Mouse (Mus musculus) adrenal gland, postnatal 10 days (tissue): ENCODE data around the gene Zfp462. TPM values are rescaled to one million over a fixed set of nuclear protein-coding genes. Genes with fewer than 3 reads are reported as not detected.
A peak's percentile ranks its signal among the peaks of the same experiment; 100 is the strongest.

ENCODE experiments used
- DNase-seq: peaks from one replicate; pipeline ENCODE4 v3.0.0; 2021; ENCODE audit warnings: mixed read lengths
- total RNA-seq, 2 experiments: library from RNA; stranded (reverse); gene quantifications; 2 replicates each; pipeline ENCODE4 v1.2.3; 2021

The Zfp462 gene
- total RNA-seq, 2 experiments from 2014 or later: 36.5 to 49.0 TPM

DNA sequence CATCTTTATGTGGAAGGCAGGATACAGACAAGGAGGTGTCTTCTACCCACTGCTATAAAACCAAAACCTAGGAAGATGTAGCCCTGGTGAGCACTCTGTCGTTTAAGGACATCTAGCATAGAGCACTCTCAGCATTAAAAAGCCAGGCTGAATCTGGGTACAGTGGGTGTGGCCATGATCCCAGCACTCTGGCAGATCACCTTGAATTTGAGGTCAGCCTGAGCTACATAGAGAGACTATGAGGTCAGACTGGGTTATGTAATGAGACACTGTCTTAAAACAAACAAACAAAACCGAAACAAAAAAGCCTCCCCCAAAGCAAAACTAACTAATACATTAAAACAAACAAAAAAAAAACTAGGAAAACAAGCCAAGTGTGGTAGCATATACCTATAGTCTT lies 176.3 kb downstream of the Zfp462 start:
- DNase-seq: no peak

DNA sequence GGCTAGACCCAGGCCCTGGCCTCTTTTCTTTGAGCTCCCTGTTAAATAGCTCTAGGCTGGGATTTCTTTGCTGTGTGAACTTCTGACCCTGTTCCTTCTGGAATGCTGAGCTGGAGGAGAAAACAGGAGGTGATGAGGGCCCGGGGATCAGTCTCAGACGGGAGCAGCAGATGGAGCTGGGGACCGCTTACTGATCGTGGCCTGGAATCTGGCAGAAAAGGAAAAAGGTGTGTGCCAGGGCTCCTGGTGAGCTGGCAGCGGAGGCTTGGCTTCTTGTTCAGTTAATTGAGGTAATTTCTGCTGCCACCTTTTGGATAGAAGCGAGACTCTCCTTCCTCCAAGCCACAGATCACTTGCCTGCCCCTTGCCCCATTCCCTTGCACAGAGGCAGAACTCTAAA lies 177.1 kb downstream of the Zfp462 start:
- no peak for DNase-seq

DNA sequence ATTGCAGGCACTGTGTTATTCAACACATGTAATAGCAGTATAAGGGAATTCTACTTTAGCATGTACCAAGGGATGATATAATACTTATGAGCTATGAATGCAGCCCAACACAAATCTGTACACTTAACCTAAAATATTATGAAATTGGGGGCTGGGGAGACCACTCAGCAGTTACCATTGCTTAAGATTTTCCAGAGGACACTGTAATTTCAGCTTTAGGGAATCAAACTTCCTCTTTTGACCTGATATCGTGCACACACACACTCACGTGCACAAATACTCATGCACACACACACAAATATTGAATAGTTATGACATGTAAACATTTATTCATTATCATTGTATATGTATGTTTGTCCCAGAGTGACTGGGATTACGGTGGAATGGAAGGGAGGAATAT lies 179.3 kb downstream of the Zfp462 start:
- no peak for DNase-seq

DNA sequence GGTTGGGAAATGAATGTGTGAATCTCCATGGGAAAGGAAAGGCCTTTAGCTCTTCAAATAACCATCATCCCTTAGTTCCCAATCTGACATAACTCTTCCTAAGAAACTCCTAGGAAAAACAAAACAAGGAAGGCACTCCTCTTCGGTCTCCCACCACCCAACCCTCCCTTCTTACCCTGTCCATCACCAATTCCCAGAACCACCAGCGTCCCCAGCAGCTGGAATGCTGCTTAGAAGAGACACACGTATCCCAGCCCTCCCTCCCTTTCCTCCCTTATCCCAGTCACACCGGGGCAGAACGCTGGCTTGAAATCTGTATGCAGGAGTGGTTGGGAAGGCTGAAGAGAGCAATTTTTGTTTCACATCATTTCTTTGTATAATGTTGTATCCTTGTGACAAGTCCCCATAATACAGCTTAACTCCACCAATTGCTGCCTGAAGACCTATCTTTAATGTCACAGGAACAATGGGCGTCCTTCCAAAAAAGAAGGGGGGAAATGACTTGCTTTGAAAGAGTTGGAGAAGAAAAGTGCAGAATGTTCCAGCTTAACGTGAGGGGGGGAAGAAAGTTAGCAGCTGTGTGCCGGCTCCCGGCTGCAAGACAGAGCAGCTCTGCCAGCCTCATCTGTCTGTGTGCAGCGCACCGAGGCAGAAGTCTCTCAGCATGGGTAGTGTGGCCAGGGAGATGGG lies 180.3 kb downstream of the Zfp462 start:
- peak; percentile 29 for DNase-seq

DNA sequence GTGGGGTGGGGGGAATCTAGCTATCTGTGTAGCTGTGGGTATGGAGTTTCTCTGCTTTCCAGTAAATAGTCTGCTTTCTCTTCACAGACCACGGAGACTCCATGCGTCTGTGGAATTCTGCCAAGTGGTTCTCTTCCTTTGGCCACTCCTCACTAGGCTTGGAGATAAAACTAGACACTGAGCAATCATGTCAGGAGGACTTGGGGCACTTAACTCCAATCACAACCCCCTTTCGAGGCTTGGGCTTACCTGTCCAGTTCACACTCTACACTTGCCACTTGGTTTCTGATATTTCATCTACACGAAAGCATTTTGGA lies 180.8 kb downstream of the Zfp462 start:
- DNase-seq: no peak

DNA sequence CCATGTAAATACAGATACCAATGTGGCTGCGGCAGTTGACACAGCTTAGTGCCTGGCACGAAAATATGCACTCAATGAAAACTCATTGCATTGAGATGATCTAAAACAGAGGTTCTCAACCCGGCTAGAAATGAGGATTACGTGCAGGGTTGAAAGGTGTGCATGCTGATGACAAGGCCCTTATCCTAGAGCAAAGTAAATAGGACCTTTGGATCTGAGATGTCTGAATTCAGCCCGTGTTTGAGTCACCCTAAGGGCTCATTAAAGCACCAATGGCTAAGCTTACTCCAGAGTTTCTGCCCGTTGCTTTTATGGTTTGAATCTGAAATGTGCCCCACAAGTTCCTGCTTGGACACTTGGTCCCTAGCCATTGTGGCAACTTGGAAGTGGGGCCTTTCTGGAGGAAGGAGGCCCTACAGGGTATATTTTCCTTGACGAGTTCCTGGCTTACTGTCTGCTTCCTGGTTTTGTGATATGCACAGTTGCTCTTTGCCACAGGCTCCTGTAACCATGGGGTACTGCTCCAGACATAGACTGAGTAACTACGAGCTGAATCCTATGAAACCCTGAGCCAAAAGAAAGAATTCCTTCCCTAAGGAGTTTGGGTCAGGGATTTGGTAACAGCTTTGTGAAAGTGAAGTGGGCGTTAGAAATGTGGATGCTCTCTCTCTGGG lies 182.5 kb downstream of the Zfp462 start:
- DNase-seq: no peak

DNA sequence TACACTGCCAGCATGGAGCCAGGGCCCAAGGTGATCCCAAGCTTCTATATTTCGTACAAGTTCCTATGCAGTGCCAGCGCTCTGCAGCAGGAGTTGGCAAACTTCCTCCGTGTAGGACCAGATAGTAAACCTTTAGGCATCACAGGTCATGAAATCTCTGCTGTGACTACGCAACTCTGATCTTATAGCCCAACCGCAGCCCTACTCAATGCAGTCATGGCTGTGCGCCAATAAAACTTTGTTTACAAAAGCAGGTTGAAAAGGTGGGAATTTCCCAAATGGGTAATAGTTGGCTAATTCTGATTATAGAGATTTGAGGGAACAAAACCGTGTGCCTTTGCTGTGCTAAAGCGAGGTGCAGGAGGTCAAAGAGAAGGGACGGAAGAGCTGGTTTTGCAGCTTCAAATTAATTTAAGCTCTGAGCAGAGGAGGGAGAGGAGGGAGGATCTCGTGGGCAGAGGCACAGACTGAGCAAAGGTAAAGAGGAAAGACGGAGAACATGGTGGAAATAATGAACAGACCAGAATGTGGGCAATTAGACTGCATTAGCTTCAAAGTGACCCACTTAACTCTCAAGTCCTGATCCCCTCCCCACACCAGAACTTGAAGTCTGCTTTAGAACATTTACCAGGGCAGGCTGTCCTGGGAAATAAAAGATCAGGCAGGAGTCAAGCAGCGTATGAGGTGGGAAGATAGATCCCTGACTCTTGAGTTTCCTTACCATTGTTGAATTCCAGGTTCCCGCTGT lies 183.4 kb downstream of the Zfp462 start:
- DNase-seq: no peak
